Mouse (Mus musculus) liver, embryonic 14.5 days (tissue): ENCODE measurements at regions not wholly inside any gene's neighbourhood (a gene's known extent, or its start where the extent isn't known, plus 50 kb on each side); places are given as distances from the start of the nearest gene placed in this dataset.

Source experiments
- ATAC-seq: fragments of 200-750 bp; cut with Nextera tagmentation; 2 replicates; pipeline ENCODE4 v1.8.0; 2017; ENCODE audit warnings: moderate number of reproducible peaks, mild to moderate bottlenecking, moderate library complexity; ENCODE audit not compliant: insufficient read depth
- DNase-seq, 3 experiments: peaks; one replicate each; pipeline ENCODE4 v3.0.0-alpha.2; 2012 to 2013; ENCODE audit warnings: low read depth in 3 of 3, low spot score in 3 of 3
- H3K27ac ChIP-seq: fragments of 300-500 bp; sonication (generic); 2 replicates; pipeline ENCODE4 v1.5.1; 2014; ENCODE audit warnings: moderate library complexity, mild to moderate bottlenecking, control low read depth, inconsistent platforms
- H3K27me3 ChIP-seq: fragments of 300-500 bp; sonication (generic); 2 replicates; pipeline ENCODE4 v1.6.1; 2014; ENCODE audit warnings: mild to moderate bottlenecking, low read length, moderate library complexity; ENCODE audit not compliant: control insufficient read depth, insufficient read depth
- H3K36me3 ChIP-seq: fragments of 300-500 bp; sonication (generic); replicated peaks from 2 replicates; pipeline ENCODE4 v1.6.1; 2014; ENCODE audit warnings: low read depth; ENCODE audit not compliant: control insufficient read depth, insufficient read depth
- H3K4me1 ChIP-seq, 2 experiments: fragments of 200-500 bp in 1 of 2; fragments of 300-500 bp in 1 of 2; sonication (generic) in 1 of 2; replicated peaks; 2 replicates each; pipeline ENCODE4 v1.6.1; 2012 to 2014; ENCODE audit warnings: antibody characterized with exemption in 1 of 2, inconsistent platforms in 1 of 2, low read length in 1 of 2; ENCODE audit not compliant: control insufficient read depth in 2 of 2, insufficient read depth in 2 of 2
- H3K4me2 ChIP-seq: fragments of 300-500 bp; sonication (generic); 2 replicates; pipeline ENCODE4 v1.6.1; 2014; ENCODE audit warnings: low read depth, mild to moderate bottlenecking, control low read depth, moderate library complexity
- H3K4me3 ChIP-seq, 2 experiments: fragments of 200-500 bp in 1 of 2; fragments of 300-500 bp in 1 of 2; sonication (generic) in 1 of 2; 2 replicates each; pipeline ENCODE4 v1.5.1; 2012 to 2014; ENCODE audit warnings: low read depth in 2 of 2, low read length in 2 of 2, mild to moderate bottlenecking in 2 of 2, control low read depth in 1 of 2, inconsistent platforms in 1 of 2, moderate library complexity in 1 of 2; ENCODE audit not compliant: insufficient read depth in 1 of 2
- H3K9ac ChIP-seq: fragments of 300-500 bp; sonication (generic); replicated peaks from 2 replicates; pipeline ENCODE4 v1.6.1; 2014; ENCODE audit warnings: mild to moderate bottlenecking, control low read depth, moderate library complexity
- H3K9me3 ChIP-seq: fragments of 300-500 bp; sonication (generic); 2 replicates; pipeline ENCODE4 v1.6.1; 2016; ENCODE audit warnings: low read length, mixed read lengths; ENCODE audit not compliant: control insufficient read depth
- CTCF ChIP-seq: IDR thresholded peaks from 2 replicates; pipeline ENCODE4 v1.5.1; 2016; ENCODE audit warnings: antibody characterized with exemption, low read depth, control low read depth
- EP300 ChIP-seq: IDR thresholded peaks from 2 replicates; pipeline ENCODE4 v1.6.1; 2016; ENCODE audit warnings: antibody characterized with exemption, low read depth
- WGBS: fragments of 180-500 bp; shearing (Covaris S2); extraction: QIAGEN DNeasy Blood & Tissue Kit; methylation state at CpG from one replicate; pipeline ENCODE4 v1.1.7; 2014; ENCODE audit not compliant: insufficient replicate concordance; 5-methylcytosine and 5-hydroxymethylcytosine counted together

DNA sequence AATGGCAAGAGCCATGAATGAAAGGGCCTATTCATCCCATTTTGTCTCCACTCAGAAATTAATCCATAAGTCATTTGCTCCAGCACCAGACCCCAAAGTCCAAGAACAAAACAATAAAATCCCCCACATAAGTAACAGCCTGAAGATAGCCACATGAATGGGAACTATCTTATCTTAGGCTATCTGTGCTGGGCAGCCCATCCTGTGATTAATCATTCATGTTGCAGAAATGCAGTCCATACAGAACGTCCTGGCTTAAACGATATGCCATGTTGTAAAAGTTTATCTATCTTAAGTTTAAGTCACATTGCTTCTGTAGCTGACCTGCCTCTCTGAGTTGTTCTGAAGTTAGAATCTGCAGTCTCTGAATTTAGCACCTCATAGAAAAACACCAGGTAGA is 507.7 kb upstream of the B3galt2 start:
- no peak overlapping the region for H3K27ac ChIP-seq
- WGBS: 31% methylated on average over 2 of the region's 2 CpGs
- no peak for TF ChIP-seq CTCF
- TF ChIP-seq EP300: no peak

DNA sequence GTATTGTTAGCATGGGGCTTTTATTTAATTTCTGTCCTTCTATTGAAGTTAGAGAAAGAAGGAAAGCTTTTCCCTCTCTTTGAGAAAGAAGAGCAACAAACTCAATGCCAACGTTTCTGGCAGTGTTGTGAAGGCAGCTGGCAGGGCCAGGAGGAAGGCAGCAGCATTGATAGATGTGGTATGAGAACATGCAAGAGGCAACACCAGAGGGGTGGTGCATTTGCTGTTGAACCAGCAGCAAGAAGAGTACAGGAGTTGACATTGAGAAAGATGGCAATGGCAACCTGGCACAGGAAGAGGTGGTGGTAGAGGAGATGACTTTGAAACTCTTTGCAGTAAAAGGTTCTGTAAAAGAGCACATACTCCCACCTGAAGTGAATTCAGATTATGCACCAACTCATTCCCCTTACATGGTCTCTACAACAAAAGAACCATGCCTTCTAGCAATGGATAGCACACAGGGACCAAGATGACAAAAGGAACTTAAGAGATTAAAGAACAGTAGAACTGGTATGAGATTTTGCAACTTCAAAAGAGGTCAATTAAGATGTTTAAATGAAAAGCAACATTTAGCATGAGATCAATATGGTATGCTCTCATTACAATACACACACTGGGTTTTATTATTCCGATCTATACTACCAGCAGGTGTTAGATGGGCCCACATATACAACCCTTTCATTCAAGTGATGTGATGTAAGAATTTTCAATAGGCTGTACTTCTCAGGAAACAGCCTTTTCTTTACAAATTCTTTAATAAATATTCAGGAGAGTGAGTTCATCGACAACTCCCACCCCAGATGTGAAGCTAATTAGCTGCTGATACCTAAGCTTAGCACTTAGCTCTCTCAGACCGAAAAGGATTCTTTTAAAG is 495.1 kb upstream of the B3galt2 start:
- DNase-seq: no peak

More for the DNA sequence above, 507.7 kb upstream of the B3galt2 start:
- H3K4me1 ChIP-seq: no peaks in the 10 kb centered on the region
- H3K9ac ChIP-seq: no peak overlapping the region
- no peaks in the 10 kb centered on the region for H3K9me3 ChIP-seq
- DNase-seq: no peak
- no peak overlapping the region for H3K4me2 ChIP-seq
- H3K36me3 ChIP-seq: no peaks in the 10 kb centered on the region
- H3K4me3 ChIP-seq: no peak overlapping the region
- no peak for ATAC-seq
- H3K27me3 ChIP-seq: no peaks in the 10 kb centered on the region

DNA sequence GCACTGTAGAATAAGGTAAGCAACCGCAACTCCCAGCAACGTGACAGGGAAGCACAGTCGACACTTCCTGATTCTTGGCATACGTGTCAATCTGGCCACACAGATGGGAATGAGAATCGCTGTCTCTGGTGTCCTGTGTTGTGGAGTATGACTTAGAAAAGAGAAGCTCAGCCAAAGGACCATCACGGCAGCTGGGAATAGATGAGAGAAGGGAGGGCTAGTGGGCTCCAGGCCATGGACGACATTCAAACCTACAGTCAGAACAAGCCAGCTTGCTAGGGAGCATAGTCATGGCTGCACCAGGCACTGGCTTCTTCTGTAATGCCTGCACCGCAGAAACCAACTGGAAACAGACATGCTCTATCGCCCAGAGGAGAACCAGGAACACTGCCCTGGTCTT is 469.2 kb upstream of the B3galt2 start:
- DNase-seq (no peak), ATAC-seq (no peak)
- TF ChIP-seq CTCF (no peak), EP300 (no peak)
- Histone ChIP-seq H3K4me2 (no peak overlapping the region), H3K9me3 (no peaks in the 10 kb centered on the region), H3K27me3 (no peaks in the 10 kb centered on the region), H3K36me3 (no peaks in the 10 kb centered on the region), H3K27ac (no peak overlapping the region), H3K9ac (no peak overlapping the region), H3K4me3 (no peak overlapping the region), H3K4me1 (no peaks in the 10 kb centered on the region)
- 70% methylated on average over 9 of the region's 9 CpGs for WGBS

More for the DNA sequence above, 495.1 kb upstream of the B3galt2 start:
- 39% methylated on average over 4 of the region's 4 CpGs for WGBS
- no peak overlapping the region for H3K9ac ChIP-seq
- H3K4me2 ChIP-seq: no peak overlapping the region
- TF ChIP-seq CTCF: no peak
- no peak for TF ChIP-seq EP300
- H3K36me3 ChIP-seq: no peaks in the 10 kb centered on the region
- H3K27me3 ChIP-seq: no peaks in the 10 kb centered on the region
- ATAC-seq: no peak
- H3K4me1 ChIP-seq: no peaks in the 10 kb centered on the region
- no peaks in the 10 kb centered on the region for H3K9me3 ChIP-seq
- H3K4me3 ChIP-seq: no peak overlapping the region
- H3K27ac ChIP-seq: no peak overlapping the region

DNA sequence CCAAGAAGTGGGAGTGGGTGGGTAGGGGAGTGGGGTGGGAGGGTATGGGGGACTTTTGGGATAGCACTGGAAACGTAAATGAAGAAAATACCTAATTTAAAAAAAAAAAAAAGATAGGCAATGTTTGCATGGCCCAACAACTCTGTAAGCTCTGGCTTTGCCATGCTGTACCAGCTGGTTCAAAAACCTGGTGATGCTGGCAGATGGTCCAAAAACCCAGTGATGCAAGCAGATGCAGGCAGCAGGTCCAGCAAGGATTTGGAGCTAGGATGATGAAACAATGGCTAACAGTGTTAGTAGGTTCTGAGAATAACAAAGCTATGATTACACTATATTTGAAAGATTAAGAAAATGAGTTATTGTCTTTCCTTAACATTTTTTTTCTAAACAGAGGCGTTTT is 466.6 kb upstream of the B3galt2 start:
- Histone ChIP-seq H3K4me2 (no peak overlapping the region), H3K9me3 (no peaks in the 10 kb centered on the region)

DNA sequence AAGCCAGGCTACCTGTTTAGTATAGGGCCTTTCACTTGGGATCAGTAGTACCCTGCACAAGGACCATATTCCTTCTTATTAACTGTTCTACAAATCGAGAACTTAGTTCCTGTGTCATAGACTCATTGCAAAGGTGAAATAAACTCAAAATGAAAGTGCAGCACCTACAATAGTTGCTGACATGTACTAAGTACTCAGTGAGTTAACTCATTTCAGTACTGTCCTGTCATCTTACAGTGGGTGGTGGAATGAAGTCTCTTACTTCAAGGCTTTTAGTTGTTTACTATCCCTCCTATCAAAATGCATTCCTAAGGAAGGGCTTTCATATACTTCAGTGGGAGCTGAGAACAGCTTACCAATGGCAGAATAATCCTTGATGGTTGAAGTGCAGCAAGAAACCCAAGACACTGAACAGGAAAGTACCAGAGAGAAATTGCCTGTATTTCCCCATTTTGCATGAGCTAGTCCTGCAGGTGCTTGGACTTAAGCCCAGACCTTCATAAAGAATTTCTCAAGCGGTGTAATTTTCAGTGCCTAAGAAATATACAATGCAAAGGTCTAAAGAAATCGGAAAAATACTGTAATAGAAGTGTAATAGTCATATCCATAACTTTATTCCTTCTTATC is 448.2 kb upstream of the B3galt2 start:
- H3K4me1 ChIP-seq: no peaks in the 10 kb centered on the region
- H3K9me3 ChIP-seq: no peaks in the 10 kb centered on the region
- H3K36me3 ChIP-seq: no peaks in the 10 kb centered on the region
- no peak overlapping the region for H3K4me3 ChIP-seq
- no peak for TF ChIP-seq EP300
- TF ChIP-seq CTCF: no peak
- 39% methylated on average over 3 of the region's 3 CpGs for WGBS
- ATAC-seq: no peak
- no peak for DNase-seq
- H3K9ac ChIP-seq: no peak overlapping the region
- H3K27me3 ChIP-seq: no peaks in the 10 kb centered on the region
- no peak overlapping the region for H3K4me2 ChIP-seq
- no peak overlapping the region for H3K27ac ChIP-seq

More for the DNA sequence above, 466.6 kb upstream of the B3galt2 start:
- Histone ChIP-seq H3K9ac (no peak overlapping the region), H3K27me3 (no peaks in the 10 kb centered on the region), H3K4me1 (no peaks in the 10 kb centered on the region), H3K27ac (no peak overlapping the region), H3K36me3 (no peaks in the 10 kb centered on the region), H3K4me3 (no peak overlapping the region)
- 48% methylated on average over 2 of the region's 2 CpGs for WGBS
- ATAC-seq (no peak), DNase-seq (no peak)
- TF ChIP-seq CTCF (no peak), EP300 (no peak)
